Mouse (Mus musculus): Measurements from ENCODE around the gene Cdh13. TPM values are rescaled to one million over a fixed set of nuclear protein-coding genes. Genes with fewer than 3 reads are reported as not detected.

The Cdh13 gene
- total RNA-seq (2021) = 10 to 100 TPM; 40.7 to 43.8 TPM
- long read RNA-seq, partial matches to known transcripts = 49 of 54 reads
- long read RNA-seq, other reads (novel, unspliced or antisense) = 5 of 54 reads

DNA sequence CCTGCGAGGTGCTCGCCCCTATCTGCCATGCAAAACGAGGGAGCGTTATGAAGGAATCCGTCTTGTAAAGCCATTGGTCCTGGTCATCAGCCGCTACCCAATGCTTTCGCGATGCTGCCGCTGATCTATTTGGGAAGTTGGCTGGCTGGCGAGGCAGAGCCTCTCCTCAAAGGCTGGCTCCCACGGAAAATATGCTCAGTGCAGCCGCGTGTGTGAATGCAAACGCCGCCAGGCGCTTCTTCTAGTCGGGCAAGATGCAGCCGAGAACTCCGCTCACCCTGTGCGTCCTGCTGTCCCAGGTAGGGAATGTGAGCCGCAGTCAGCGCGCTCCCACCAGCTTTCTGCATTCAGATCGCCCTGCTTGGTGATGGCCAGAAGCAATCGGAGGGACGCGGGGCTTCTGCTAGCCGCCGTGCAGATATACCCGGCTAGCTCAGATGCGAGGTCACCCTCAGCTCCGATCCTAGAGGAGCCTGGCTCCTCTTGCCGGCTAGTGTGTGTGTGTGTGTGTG is at the start of gene Cdh13:
Cdh13 (plus strand) TSS at position 134 of the 512 bp plus-strand sequence.
- peak; percentile 80 to 84 for DNase-seq (ENCODE audit: low spot score in 2 of 2)

DNA sequence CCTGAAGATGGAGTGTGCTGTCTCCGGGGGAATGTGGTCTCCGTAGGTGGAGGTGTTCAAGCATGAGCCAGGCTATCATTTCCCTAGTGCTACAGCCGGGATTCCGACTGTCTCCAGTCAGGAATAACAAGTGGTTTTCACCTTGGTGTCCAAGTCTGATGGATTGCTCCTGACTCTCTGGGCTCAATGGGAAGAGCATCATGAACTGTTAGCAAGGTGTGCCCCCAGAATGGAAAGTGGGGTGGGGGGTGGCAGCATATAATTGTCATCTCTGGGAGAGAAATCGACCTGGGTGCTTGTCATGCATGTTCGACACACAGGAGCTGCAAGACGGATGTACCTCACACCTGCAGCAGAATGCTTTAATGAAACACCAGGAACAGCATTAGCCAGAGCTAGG is 47.9 kb upstream of the Cdh13 start:
- DNase-seq (ENCODE audit: low spot score in 2 of 2) = no peak

DNA sequence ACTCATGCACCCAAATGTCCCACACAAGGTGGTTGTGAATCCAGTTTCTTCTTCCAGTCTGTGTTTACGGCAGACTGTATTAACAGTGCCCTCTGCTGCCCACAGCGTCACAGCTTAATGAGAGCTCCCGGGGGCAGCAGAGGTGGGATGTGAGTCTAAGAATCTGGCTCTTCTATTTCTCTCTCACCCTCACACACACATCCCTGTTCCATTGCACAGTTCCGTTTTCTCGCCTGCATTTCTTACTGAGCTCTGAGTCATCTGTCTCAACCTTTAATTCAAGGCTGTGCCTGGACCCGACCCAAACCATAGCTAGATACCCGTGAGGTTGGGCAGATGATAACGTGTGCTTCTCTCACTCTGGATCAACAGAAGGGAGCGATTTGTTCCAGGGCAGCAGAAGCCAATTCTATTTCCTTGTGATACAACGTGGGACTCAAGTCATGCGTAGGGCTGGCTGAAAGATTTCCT is 46.3 kb upstream of the Cdh13 start:
- DNase-seq (ENCODE audit: low spot score in 2 of 2) = peak; percentile 6 to 44

DNA sequence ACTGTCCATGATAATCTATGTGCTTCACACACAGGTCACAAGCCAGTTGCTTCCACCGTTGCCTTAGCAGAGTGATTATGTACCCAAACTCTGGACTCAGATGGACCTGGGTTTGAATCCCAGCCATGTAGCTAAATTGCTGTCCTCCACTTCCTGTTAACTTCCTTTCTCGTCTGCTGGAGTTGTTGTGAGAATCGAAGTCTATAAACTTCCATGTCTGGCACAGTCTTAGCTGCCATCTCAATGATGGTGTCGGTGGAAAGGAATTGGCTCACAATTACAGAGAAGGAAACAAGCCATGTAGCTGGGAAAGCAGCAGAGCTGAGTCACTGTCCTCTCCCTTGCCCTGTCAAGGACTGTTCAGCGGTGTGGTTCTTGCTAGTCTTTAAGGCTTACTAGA is 45.4 kb upstream of the Cdh13 start:
- DNase-seq (ENCODE audit: low spot score in 2 of 2) = no peak

DNA sequence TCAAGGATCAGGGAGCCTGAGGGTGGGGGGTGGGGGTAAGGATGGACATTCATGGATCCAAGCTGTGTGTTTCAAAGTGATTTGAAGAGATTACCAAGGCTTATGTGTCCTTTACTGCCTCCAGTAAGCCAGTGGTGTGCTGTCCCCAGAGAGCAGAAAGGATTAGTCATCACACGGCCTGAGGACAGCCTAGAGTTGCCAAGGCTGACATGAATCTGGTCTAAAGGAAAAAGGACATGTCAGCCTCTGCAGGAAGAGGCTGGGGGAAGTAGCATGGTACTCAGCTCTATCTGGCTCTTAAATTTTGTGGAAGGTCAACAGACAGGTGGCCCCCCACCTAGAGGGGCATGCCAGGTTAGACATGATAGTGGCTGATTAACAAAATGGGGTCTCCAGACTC is 44.3 kb upstream of the Cdh13 start:
- no peak for DNase-seq (ENCODE audit: low spot score in 2 of 2)

DNA sequence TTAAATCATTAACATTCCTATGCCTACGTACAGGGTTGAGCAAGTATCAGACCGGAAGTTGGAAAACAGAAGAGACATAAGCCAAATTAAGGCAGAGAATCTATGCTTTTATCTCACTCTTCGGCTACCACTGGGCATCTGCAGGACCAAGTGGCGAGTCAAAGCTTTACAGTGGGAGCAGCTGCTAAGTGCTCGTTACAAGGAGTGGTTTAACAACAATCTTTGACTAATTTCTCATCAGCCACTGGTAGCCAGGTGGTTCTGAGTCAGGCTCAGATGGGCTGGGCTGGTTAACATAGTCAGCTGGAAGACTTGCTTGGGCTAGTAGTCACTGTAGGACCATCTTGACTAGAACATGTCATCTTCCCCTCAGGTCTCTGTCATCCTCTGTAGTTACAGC is 34.2 kb upstream of the Cdh13 start:
- no peak for DNase-seq (ENCODE audit: low spot score in 2 of 2)

DNA sequence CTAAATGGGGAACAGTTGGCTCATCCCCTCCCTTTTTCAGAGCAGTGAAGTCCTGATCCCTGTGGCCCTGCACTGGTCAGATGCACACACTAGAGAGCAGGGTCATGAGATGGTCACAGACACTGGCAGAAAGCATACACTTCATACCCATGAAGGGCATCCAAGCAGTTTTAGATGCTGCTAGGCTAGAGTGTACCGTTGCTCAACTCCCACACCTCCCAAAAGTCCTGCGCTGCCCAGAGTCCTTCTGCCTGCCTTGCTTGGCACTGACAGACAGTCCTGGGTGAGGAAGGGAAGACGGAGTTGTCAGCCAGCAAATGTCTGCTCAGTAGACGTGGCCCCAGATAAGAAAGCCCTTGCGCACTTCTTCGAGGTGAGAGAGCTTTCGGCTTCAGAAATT is 33.6 kb upstream of the Cdh13 start:
- no peak for DNase-seq (ENCODE audit: low spot score in 2 of 2)

DNA sequence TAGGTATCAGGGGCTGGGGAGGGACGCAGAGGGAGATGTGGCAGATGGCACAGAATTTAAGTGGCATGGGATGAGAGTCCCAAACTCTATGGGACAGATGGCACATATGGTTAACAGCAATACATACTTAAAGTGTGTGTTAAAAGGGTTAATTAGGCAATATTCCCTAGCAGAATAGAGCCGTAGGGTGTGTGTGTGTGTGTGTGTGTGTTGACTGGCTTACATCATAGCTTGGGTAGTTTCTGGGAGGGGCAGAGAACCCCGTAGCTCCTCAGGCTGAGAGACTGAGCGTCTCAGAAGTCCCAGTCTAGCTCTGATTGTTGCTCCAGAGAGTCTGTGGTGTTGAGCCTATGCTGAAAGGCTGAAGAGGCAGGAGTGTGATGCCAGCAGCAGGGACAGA is 20.4 kb upstream of the Cdh13 start:
- no peak for DNase-seq (ENCODE audit: low spot score in 2 of 2)

- DNase-seq (ENCODE audit: low spot score in 2 of 2) = peak in 1 of 2 experiments; percentile 47
These were observed 12.7 kb upstream of the Cdh13 start for GRCm38 (mm10) chr8:118270751-118271402.

GRCm38 (mm10) chr8:118272493-118272892 is 11.0 kb upstream of the Cdh13 start:
- no peak for DNase-seq (ENCODE audit: low spot score in 2 of 2)

DNA sequence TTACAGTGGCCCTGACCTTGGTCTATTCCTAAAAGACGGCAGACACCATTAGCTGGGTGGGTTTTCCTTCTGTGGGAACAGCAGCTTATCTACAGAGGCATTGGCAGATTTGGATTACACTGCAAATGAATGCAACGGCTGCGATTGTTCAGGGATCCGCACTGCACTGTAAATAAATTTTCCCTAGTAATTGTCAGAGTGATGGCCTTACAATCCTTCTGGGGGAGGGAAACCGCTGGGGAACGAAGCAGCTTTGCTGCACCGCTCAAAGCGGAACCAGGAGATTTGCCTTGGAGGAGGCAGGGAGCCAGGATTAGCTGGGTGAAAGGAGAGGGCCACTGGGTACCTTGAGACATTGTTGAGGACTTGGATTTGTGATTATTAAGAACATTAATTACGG is 9.3 kb upstream of the Cdh13 start:
- no peak for DNase-seq (ENCODE audit: low spot score in 2 of 2)

GRCm38 (mm10) chr8:118274688-118275087 is 8.8 kb upstream of the Cdh13 start:
- DNase-seq (ENCODE audit: low spot score in 2 of 2) = peak; percentile 40 to 85

- DNase-seq (ENCODE audit: low spot score in 2 of 2) = peak in 1 of 2 experiments; percentile 41
These were observed 838 bp downstream of the Cdh13 start for GRCm38 (mm10) chr8:118284112-118285029.

DNA sequence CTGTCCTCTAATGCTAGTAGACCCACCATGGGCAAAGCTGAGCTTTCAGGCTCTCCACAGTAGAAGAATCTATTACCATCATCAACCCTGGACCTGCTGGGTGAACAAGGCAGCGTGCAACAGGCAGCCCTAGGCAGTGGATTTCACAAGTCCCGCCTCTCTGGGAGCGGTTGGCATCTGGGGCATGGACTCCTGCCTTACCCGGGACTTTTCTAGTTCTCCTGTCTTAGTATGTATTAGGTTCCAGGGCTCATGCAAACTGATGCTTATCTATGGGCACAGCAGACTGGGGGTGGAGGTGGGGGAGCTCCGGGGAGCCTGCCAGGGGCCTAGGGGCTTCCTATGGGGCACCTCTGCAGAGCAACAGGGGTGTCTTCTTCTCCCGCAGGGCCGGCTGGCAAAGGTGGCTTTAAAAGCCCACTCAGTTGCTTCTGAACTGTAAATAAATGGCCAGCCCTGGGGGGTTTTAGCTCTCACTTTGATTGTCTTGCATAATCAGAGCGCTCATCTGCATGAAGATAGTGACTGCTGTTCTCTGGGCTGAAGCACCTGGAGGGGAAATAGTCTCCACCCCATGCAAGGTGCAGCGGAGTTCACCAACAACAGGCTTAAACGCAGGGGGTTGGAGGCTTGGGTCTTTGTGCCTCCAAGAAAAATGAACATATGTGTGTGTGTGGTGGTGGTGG is 2.2 kb downstream of the Cdh13 start:
- no peak for DNase-seq (ENCODE audit: low spot score in 2 of 2)

DNA sequence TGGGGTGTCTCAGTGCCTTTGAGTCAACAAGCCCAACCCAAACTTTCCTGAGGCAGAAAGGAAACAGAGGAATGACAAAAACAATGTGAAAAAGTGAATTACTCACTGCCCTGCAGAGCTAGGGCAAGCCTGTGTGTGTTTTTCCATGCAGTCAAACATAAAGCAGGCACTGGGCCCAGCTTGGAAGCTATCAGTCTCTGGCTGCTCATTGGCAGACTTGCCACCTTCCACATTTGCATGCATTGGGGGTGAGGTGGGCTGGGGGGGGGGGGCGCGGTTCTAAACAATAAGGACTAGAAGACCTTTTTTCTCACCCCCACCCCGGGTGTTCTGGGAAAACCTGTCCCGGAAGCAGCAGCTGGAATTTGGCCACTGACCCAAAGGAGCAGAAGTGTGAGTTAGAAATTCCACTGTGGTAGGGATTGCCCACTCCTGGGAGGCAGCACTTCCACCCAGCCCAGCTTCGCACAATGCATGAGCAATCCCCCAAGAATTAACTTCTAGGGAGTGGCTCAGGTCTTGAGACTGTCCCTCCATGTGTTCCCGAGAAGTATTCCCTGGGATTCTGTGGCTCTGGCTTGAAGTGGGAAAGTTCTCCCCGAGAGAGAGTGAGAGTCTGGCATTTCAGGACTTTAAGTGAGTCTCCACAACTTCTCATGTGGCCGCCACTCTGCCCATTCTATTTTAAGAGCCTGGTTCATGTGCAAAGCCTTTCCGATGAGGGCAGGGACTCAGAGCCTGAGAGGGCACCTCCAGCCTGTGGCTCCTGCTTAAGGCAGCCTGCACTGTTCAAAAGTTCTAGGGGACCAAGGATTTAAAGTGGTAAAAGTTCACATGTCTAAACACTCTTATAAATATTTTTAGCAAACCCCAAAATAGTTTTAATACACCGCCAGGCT is 3.0 kb downstream of the Cdh13 start:
- DNase-seq (ENCODE audit: low spot score in 2 of 2) = no peak

DNA sequence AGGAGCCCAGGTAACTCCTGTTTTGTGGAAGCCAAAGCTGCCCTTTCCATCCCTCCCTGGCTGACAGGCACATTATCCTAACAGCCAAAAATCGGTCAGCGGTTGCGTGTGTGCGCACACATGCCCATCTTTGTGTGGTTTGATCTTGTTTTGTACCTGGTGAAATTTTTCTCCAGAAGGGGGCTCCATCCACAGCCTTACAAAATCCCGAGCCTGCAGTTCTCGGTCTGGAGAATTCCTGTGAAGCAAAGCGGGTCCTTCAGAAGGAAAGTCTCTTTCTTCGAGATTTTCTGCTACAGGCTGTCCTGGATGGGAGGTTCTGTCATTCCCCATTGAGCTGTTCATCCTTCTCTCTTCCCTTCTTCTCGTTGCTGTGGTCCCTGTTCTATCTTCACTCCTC is 4.0 kb downstream of the Cdh13 start:
- peak in 1 of 2 experiments; percentile 70 for DNase-seq (ENCODE audit: low spot score in 2 of 2)

DNA sequence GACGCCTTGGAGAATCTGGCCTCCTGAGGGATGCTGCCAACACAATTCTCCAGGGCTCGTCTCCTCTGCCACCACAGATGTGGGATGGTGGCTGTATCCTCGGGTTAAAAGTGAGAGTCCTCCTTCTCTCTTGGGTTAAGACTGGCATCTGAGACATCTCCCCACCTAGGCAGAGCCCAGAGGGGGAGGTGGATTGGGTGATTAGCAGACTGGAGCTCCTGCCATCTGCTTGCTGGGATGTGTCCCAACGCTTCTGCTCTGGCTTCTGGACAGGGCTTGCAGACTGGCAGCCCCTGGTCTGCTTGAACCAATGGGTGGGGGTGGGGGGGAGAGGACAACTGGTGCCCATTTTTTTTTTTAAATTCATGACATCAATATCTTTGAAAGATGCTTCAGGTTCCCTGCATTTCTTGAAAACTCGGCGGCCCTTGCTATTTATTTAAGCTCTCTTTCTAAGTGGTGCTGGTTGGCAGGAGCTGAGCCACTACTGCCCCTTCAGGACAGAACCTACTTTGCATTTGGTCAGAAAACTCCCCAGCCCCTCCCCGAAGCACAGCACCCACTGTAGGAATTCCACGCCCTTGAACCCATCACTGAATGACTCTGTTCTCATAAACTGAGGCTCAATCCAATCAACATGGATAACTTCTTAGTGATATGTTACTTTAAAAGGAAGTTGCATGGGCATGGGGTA is 4.9 kb downstream of the Cdh13 start:
- DNase-seq (ENCODE audit: low spot score in 2 of 2) = no peak

- DNase-seq (ENCODE audit: low spot score in 2 of 2) = no peak
These were observed 5.6 kb downstream of the Cdh13 start for GRCm38 (mm10) chr8:118289091-118289490.

DNA sequence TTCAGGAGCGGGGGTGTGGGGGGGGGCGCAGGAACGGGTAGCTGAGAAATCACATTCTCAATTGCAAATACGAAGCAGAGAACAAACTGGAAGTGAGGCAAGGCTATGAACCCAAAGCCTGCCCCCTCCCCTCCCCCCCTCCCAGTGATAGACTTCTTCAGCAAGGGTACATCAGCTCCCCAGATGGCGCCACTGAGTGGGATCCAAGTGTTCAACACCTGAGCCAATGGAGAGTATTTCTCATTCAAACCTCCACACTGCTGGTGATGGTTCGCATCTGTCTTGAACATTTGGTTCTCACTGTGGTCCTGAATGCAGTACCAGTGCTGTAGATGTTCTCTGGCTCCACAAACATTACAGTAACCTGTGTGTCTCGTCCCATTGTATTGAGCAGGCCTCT is 6.0 kb downstream of the Cdh13 start:
- DNase-seq (ENCODE audit: low spot score in 2 of 2) = no peak

- DNase-seq (ENCODE audit: low spot score in 2 of 2) = peak in 1 of 2 experiments; percentile 34
These were observed 6.7 kb downstream of the Cdh13 start for GRCm38 (mm10) chr8:118290266-118290665.

Measured in layer of hippocampus, adult 18-20 months (tissue).